Mouse (Mus musculus) embryonic facial prominence, embryonic 11.5 days (tissue): Measurements from ENCODE around the gene Tex9. TPM values are rescaled to one million over a fixed set of nuclear protein-coding genes. Genes with fewer than 3 reads are reported as not detected.

Experiments used
- ATAC-seq: fragments of 200-750 bp; cut with Nextera tagmentation; replicated peaks from 2 replicates; pipeline ENCODE4 v1.8.0; 2017; ENCODE audit warnings: low read depth; ENCODE audit not compliant: insufficient number of reproducible peaks, low FRiP score, low TSS enrichment
- DNase-seq: peaks from one replicate; pipeline ENCODE4 v3.0.0-alpha.2; 2015; ENCODE audit warnings: low spot score
- H3K27ac ChIP-seq: fragments of 300-500 bp; sonication (generic); replicated peaks from 2 replicates; pipeline ENCODE4 v1.5.1; 2014; ENCODE audit warnings: mild to moderate bottlenecking, low read depth, low read length, control low read depth
- H3K27me3 ChIP-seq: fragments of 300-500 bp; sonication (generic); 2 replicates; pipeline ENCODE4 v1.6.1; 2014; ENCODE audit warnings: mild to moderate bottlenecking, low read length, moderate library complexity, mixed read lengths; ENCODE audit not compliant: control insufficient read depth, insufficient read depth
- H3K36me3 ChIP-seq: fragments of 300-500 bp; sonication (generic); replicated peaks from 2 replicates; pipeline ENCODE4 v1.6.1; 2014; ENCODE audit warnings: low read depth, mild to moderate bottlenecking, low read length, moderate library complexity, mixed read lengths; ENCODE audit not compliant: control insufficient read depth, insufficient read depth
- H3K4me1 ChIP-seq: fragments of 300-500 bp; sonication (generic); 2 replicates; pipeline ENCODE4 v1.6.1; 2014; ENCODE audit warnings: low read length, mixed read lengths; ENCODE audit not compliant: control insufficient read depth, insufficient read depth
- H3K4me2 ChIP-seq: fragments of 300-500 bp; sonication (generic); 2 replicates; pipeline ENCODE4 v1.6.1; 2014; ENCODE audit warnings: low read depth, mild to moderate bottlenecking, control low read depth, low read length, moderate library complexity
- H3K4me3 ChIP-seq: fragments of 300-500 bp; sonication (generic); 2 replicates; pipeline ENCODE4 v1.5.1; 2014; ENCODE audit warnings: low read depth, low read length, control low read depth
- H3K9ac ChIP-seq: fragments of 300-500 bp; sonication (generic); replicated peaks from 2 replicates; pipeline ENCODE4 v1.6.1; 2014; ENCODE audit warnings: mild to moderate bottlenecking, control low read depth, low read length
- H3K9me3 ChIP-seq: fragments of 300-500 bp; sonication (generic); replicated peaks from 2 replicates; pipeline ENCODE4 v1.6.1; 2016; ENCODE audit warnings: mild to moderate bottlenecking, low read length, inconsistent platforms, mixed read lengths; ENCODE audit not compliant: control insufficient read depth
- WGBS: fragments of 180-500 bp; shearing (Covaris S2); extraction: QIAGEN DNeasy Blood & Tissue Kit; methylation state at CpG from one replicate; pipeline ENCODE4 v1.1.7; 2014; 5-methylcytosine and 5-hydroxymethylcytosine counted together
- polyA plus RNA-seq: library from polyadenylated mRNA; unstranded; fragments of >200 nt; fragmentation: Nextera tagmentation; extraction: Ambion mirVana; gene quantifications from 2 replicates; pipeline ENCODE4 v1.2.1, GENCODE M21; 2014

The Tex9 gene
- polyA plus RNA-seq, 1 experiment from 2014 or later: 64.5 TPM

DNA sequence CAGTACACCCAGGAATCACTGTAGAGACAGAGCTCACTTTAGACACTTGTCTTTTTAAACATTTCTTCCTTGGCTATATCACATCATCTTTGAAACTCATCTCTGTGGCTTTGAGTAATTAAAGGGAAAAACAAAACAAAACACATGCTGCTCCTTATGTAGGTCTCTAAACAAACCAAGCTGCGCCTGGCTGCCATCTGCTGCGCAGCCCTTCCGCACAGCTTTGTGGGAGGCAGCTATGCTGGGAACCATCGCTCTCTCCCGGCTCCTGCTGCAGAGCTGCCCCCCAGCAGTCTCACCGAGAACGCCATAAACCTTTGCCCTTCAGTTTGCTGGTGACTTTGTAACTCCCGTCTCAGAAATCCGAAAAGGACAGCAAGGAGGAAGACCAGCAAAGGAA lies 16.5 kb downstream of the Tex9 start:
- H3K4me3 ChIP-seq: no peak overlapping the region
- peaks cover 4% of the 10 kb centered on the region; the same call in 1 of the 2 replicates for H3K36me3 ChIP-seq
- H3K9me3 ChIP-seq: no peaks in the 10 kb centered on the region
- no peaks in the 10 kb centered on the region for H3K27me3 ChIP-seq
- H3K27ac ChIP-seq: no peak overlapping the region
- H3K4me1 ChIP-seq: no peaks in the 10 kb centered on the region
- no peak for DNase-seq
- H3K4me2 ChIP-seq: no peak overlapping the region
- ATAC-seq: no peak
- WGBS: 86% methylated on average over 9 of the region's 9 CpGs
- no peak overlapping the region for H3K9ac ChIP-seq

DNA sequence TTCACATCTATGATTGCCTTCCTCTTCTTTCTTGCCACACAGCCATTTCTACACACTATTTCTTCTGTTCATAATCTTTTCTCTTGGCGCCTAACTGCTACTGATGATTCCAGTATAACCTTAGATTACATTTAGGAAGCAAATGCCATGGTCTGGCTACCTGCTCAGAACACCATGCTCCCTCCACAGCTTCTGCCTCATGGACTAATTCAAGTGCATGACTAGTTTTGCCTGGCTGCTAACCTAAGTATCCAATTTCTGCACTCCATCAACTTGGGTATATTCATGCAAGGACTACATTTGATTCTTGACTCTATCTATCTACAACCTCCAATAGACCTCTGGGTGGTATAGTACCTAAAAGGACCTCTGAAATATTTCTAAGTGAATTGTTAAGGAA lies 22.2 kb downstream of the Tex9 start:
- H3K4me3 ChIP-seq: no peak overlapping the region
- no peak overlapping the region for H3K9ac ChIP-seq
- 97% methylated on average over 1 of the region's 1 CpGs for WGBS
- no peak for ATAC-seq
- no peak overlapping the region for H3K4me2 ChIP-seq
- H3K9me3 ChIP-seq: no peaks in the 10 kb centered on the region
- no peaks in the 10 kb centered on the region for H3K4me1 ChIP-seq
- DNase-seq: no peak
- no peak overlapping the region for H3K27ac ChIP-seq
- no peaks in the 10 kb centered on the region for H3K27me3 ChIP-seq
- no peaks in the 10 kb centered on the region for H3K36me3 ChIP-seq

DNA sequence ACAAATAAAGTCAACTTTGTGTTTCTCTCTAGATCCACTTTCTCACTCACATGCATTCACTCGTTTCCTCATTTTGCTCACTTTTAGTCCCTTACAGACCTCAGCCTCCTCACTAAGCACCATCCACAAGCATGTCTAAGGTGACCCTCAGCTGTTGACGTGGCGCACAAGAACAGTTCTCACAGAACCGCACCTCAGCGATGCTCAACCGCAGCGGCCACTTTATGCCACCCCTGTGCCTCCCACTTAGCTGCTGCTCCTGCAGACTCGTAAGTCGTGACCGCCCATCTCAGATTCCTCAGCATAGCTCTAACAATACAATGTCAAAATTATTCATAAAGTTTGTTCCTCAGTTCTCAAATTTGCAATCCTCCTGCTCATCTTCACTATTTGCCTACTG lies 23.4 kb downstream of the Tex9 start:
- Histone ChIP-seq H3K36me3 (no peaks in the 10 kb centered on the region), H3K4me3 (no peak overlapping the region), H3K4me1 (no peaks in the 10 kb centered on the region), H3K4me2 (no peak overlapping the region), H3K27ac (no peak overlapping the region), H3K27me3 (no peaks in the 10 kb centered on the region), H3K9me3 (no peaks in the 10 kb centered on the region), H3K9ac (no peak overlapping the region)
- DNase-seq (no peak), ATAC-seq (no peak)
- WGBS: 95% methylated on average over 10 of the region's 10 CpGs

DNA sequence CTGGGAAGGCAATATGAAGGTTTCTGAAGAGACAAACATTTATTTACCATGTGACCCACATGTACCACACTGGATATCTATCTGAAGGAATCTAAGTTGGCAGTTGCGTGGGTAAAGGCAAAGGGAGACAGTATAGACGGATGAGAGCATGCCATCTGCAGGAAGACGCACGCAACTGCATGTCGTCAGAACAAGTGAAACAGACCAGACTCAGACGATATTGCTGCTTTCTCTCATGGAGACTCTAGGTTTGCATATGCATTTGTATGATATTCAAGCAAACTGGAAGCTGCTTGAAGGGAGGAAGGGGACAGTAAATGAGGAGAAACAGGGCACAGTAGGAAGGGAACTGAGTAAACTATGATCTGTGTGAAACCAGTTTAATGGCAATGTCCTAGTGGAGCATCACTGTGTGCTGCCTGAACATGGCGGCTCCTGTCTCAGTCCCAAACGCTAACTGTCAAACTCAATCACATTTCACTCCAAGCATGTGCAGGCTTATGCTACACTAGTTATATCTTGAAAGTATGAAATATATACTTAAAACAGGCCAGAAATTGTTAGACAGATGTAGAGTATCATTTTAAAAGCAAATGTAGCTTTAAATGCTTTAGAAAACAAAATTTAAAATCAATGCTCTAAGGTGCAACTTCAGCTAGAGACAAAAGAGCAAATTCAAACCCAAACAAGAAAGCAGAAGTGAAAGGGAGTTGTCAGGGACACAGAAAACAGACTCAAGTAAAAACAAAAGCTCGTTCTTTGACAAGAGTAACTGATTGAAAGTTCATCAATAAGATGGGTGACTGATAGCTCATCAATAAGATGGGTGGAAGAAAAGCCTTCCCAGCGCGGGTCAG lies 24.2 kb downstream of the Tex9 start:
- Histone ChIP-seq H3K9me3 (no peaks in the 10 kb centered on the region), H3K9ac (no peak overlapping the region), H3K4me1 (no peaks in the 10 kb centered on the region), H3K4me3 (no peak overlapping the region), H3K36me3 (no peaks in the 10 kb centered on the region), H3K27me3 (no peaks in the 10 kb centered on the region), H3K4me2 (no peak overlapping the region), H3K27ac (no peak overlapping the region)
- DNase-seq: peak; percentile 48
- 64% methylated on average over 11 of the region's 11 CpGs for WGBS
- ATAC-seq: no peak

DNA sequence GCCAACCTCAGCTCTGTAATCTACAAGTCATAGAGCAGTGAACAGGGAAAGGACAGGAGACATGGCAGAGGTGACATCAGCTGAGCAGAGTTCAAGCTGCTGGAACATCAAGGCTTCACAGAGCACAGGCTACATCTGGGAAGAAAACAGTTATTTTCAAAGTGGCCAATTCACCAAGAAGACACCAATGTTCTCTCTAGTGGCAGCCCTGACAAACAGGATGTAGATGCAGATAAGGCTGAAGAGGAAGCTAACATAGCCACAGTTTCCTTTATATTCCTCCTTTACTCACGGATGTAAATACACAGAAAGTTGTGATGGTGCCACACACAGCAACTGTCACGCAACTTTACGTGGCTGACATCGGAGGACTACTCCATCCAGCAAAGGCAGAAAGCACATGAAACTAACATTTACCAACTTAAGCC lies 26.2 kb downstream of the Tex9 start:
- Histone ChIP-seq H3K9ac (no peak overlapping the region), H3K27ac (no peak overlapping the region), H3K4me3 (no peak overlapping the region), H3K36me3 (no peaks in the 10 kb centered on the region), H3K4me2 (no peak overlapping the region), H3K4me1 (no peaks in the 10 kb centered on the region), H3K9me3 (no peaks in the 10 kb centered on the region), H3K27me3 (no peaks in the 10 kb centered on the region)
- WGBS: 92% methylated on average over 4 of the region's 4 CpGs
- no peak for DNase-seq
- ATAC-seq: no peak

DNA sequence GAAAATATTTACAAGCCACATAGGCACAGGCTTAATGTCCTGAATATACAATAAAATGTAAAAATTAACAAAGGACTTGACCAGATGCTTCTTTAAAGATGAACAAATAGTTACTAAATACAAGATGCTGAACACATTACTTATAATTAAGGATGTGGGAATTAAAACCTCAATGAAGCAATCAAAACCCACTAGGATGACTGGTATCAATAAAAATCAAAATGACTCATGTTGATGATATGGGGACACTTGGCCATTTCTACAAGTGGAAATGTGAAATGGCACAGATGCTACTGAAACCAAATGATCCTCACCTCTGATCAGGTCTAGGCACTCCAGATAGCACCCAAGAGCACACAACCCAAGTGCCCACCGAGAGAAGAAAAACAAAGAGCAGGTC lies 27.2 kb downstream of the Tex9 start:
- Histone ChIP-seq H3K4me3 (no peak overlapping the region), H3K9ac (no peak overlapping the region), H3K27ac (no peak overlapping the region), H3K4me1 (no peaks in the 10 kb centered on the region), H3K4me2 (no peak overlapping the region), H3K9me3 (no peaks in the 10 kb centered on the region), H3K27me3 (no peaks in the 10 kb centered on the region), H3K36me3 (no peaks in the 10 kb centered on the region; the same call in 1 of the 2 replicates)
- ATAC-seq: no peak
- DNase-seq: no peak
- WGBS: 80% methylated on average over 1 of the region's 1 CpGs

DNA sequence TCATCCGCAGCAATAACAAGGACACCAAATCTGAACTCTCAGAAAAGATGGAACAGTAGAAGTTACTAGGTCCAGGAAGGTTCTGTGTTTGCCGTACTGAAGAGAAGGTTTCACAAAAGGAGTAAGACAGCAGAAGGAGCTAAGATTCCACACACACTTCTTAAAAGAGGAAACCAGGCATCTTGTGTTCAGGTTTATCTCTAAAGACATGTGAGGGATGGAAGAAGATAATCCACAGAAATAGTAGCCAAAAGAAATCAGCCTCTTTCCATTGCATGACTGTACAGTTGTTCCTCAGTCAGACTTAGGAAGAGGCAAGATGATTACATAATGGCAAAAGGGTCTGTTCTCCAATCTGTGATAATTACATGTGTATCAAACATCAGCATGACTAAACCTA lies 29.6 kb downstream of the Tex9 start:
- Histone ChIP-seq H3K27me3 (no peaks in the 10 kb centered on the region), H3K9ac (no peak overlapping the region), H3K4me1 (no peaks in the 10 kb centered on the region), H3K9me3 (no peaks in the 10 kb centered on the region), H3K4me3 (no peak overlapping the region), H3K27ac (no peak overlapping the region), H3K4me2 (no peak overlapping the region), H3K36me3 (no peaks in the 10 kb centered on the region; the same call in 1 of the 2 replicates)
- DNase-seq: no peak
- ATAC-seq: no peak
- 93% methylated on average over 2 of the region's 2 CpGs for WGBS

DNA sequence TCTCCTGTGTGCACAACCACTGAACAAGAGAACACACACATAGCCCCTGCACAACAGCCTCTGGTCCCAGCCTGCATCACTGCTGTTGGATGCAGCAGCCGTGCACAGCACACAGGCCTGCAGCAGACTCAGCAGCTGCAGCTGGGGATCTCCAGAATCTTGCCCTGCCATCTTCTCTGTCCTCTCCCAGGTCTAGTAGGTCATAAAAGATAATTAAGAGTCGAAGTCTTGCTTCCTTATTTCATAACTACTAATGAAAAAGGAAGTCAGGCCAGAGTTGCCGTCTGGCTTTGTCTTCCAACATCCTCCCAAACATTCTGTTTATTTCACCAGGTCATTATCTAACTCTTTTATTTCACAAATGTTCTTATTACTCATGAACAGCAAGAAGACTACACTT lies 31.2 kb downstream of the Tex9 start:
- H3K9ac ChIP-seq: no peak overlapping the region
- H3K4me1 ChIP-seq: no peaks in the 10 kb centered on the region
- DNase-seq: no peak
- H3K27me3 ChIP-seq: no peaks in the 10 kb centered on the region
- H3K4me3 ChIP-seq: no peak overlapping the region
- H3K9me3 ChIP-seq: no peaks in the 10 kb centered on the region
- no peak overlapping the region for H3K4me2 ChIP-seq
- ATAC-seq: no peak
- H3K27ac ChIP-seq: no peak overlapping the region
- H3K36me3 ChIP-seq: no peaks in the 10 kb centered on the region; the same call in 1 of the 2 replicates
- WGBS: 86% methylated on average over 3 of the region's 3 CpGs
